Mouse (Mus musculus) forebrain, embryonic 13.5 days (tissue): ENCODE data around the gene Kcnj6. TPM values are rescaled to one million over a fixed set of nuclear protein-coding genes. Genes with fewer than 3 reads are reported as not detected.

Experiments used
- microRNA-seq: library from miRNA; unstranded; fragments of <30 nt; microRNA quantifications from one replicate; pipeline ENCODE4, GENCODE M21; 2016
- polyA plus RNA-seq: library from polyadenylated mRNA; unstranded; fragments of >200 nt; fragmentation: Nextera tagmentation; extraction: Ambion mirVana; gene quantifications from 2 replicates; pipeline ENCODE4 v1.2.1, GENCODE M21; 2015

The Kcnj6 gene
- polyA plus RNA-seq, 1 experiment from 2014 or later = 0.75 TPM

Small RNAs within 50 kb of the gene (microRNA-seq; reads per million reads assigned to microRNA genes)
- not detected for gene Gm22745
